Mouse (Mus musculus) kidney, embryonic 16.5 days (tissue): ENCODE data around the gene Rexo1. TPM values are rescaled to one million over a fixed set of nuclear protein-coding genes. Genes with fewer than 3 reads are reported as not detected.
A peak's percentile ranks its signal among the peaks of the same experiment; 100 is the strongest.

Source experiments
- ATAC-seq: fragments of 200-750 bp; cut with Nextera tagmentation; 2 replicates; pipeline ENCODE4 v1.8.0; 2017; ENCODE audit warnings: moderate TSS enrichment; ENCODE audit not compliant: low FRiP score, low TSS enrichment
- H3K27ac ChIP-seq: fragments of 300-500 bp; sonication (generic); 2 replicates; pipeline ENCODE4 v1.5.1; 2014; ENCODE audit warnings: low read length
- H3K27me3 ChIP-seq: fragments of 300-500 bp; sonication (generic); 2 replicates; pipeline ENCODE4 v1.6.1; 2014; ENCODE audit warnings: low read length, control low read depth, mixed read lengths; ENCODE audit not compliant: insufficient read depth
- H3K36me3 ChIP-seq: fragments of 300-500 bp; sonication (generic); 2 replicates; pipeline ENCODE4 v1.6.1; 2014; ENCODE audit warnings: low read length, control low read depth, mixed read lengths; ENCODE audit not compliant: insufficient read depth
- H3K4me1 ChIP-seq: fragments of 300-500 bp; sonication (generic); 2 replicates; pipeline ENCODE4 v1.6.1; 2014; ENCODE audit warnings: low read length, control low read depth, mixed read lengths; ENCODE audit not compliant: insufficient read depth
- H3K4me2 ChIP-seq: fragments of 300-500 bp; sonication (generic); replicated peaks from 2 replicates; pipeline ENCODE4 v1.6.1; 2014; ENCODE audit warnings: low read depth, low read length
- H3K4me3 ChIP-seq: fragments of 300-500 bp; sonication (generic); 2 replicates; pipeline ENCODE4 v1.5.1; 2014; ENCODE audit warnings: mild to moderate bottlenecking, low read length
- H3K9ac ChIP-seq: fragments of 300-500 bp; sonication (generic); replicated peaks from 2 replicates; pipeline ENCODE4 v1.6.1; 2014; ENCODE audit warnings: low read length
- H3K9me3 ChIP-seq: fragments of 300-500 bp; sonication (generic); 2 replicates; pipeline ENCODE4 v1.6.1; 2016; ENCODE audit warnings: low read length, control low read depth
- WGBS: fragments of 180-500 bp; shearing (Covaris S2); extraction: QIAGEN DNeasy Blood & Tissue Kit; methylation state at CpG from one replicate; pipeline ENCODE4 v1.1.7; 2014; 5-methylcytosine and 5-hydroxymethylcytosine counted together
- polyA plus RNA-seq: library from polyadenylated mRNA; unstranded; fragments of >200 nt; fragmentation: Nextera tagmentation; extraction: Ambion mirVana; gene quantifications from 2 replicates; pipeline ENCODE4 v1.2.1, GENCODE M21; 2015

Gene Rexo1
- polyA plus RNA-seq, 1 experiment from 2014 or later = 27.2 TPM

GRCm38 (mm10) chr10:80585581-80585980, 24.2 kb upstream of the Rexo1 start:
- Histone ChIP-seq H3K36me3 (peaks cover 18% of the 10 kb centered on the region), H3K27ac (no peak overlapping the region), H3K4me1 (peaks cover 35% of the 10 kb centered on the region), H3K27me3 (no peaks in the 10 kb centered on the region), H3K9me3 (no peaks in the 10 kb centered on the region), H3K4me3 (peak overlapping the region; percentile 25; the same call in 1 of the 2 replicates), H3K9ac (no peak overlapping the region), H3K4me2 (peak overlapping the region; percentile 35; the same call in 1 of the 2 replicates)
- ATAC-seq = no peak
- 94% methylated on average over 8 of the region's 8 CpGs for WGBS

GRCm38 (mm10) chr10:80584642-80585552, 23.5 kb upstream of the Rexo1 start:
- Histone ChIP-seq H3K4me2 (peak overlapping the region; percentile 35; the same call in 1 of the 2 replicates), H3K9ac (peak overlapping the region; percentile 14; the same call in 1 of the 2 replicates), H3K27ac (no peak overlapping the region), H3K4me1 (peaks cover 35% of the 10 kb centered on the region), H3K9me3 (no peaks in the 10 kb centered on the region), H3K36me3 (peaks cover 18% of the 10 kb centered on the region), H3K27me3 (no peaks in the 10 kb centered on the region), H3K4me3 (no peak overlapping the region)
- peak; percentile 18; the same call in 1 of the 2 replicates for ATAC-seq
- 77% methylated on average over 12 of the region's 12 CpGs for WGBS

GRCm38 (mm10) chr10:80584045-80584488, 22.7 kb upstream of the Rexo1 start:
- Histone ChIP-seq H3K36me3 (peaks cover 18% of the 10 kb centered on the region), H3K4me3 (no peak overlapping the region), H3K9me3 (no peaks in the 10 kb centered on the region), H3K4me1 (peaks cover 35% of the 10 kb centered on the region), H3K27ac (no peak overlapping the region), H3K4me2 (no peak overlapping the region), H3K9ac (no peak overlapping the region), H3K27me3 (no peaks in the 10 kb centered on the region)
- 61% methylated on average over 12 of the region's 12 CpGs for WGBS
- peak; percentile 12 for ATAC-seq

- no peak overlapping the region for H3K4me3 ChIP-seq
- H3K4me2 ChIP-seq = no peak overlapping the region
- peaks cover 35% of the 10 kb centered on the region for H3K4me1 ChIP-seq
- H3K9ac ChIP-seq = no peak overlapping the region
- H3K36me3 ChIP-seq = peaks cover 18% of the 10 kb centered on the region
- 82% methylated on average over 5 of the region's 5 CpGs for WGBS
- no peak for ATAC-seq
- H3K9me3 ChIP-seq = no peaks in the 10 kb centered on the region
- H3K27me3 ChIP-seq = no peaks in the 10 kb centered on the region
- H3K27ac ChIP-seq = no peak overlapping the region
Observed at GRCm38 (mm10) chr10:80583047-80583446, 21.7 kb upstream of the Rexo1 start.

GRCm38 (mm10) chr10:80578911-80579310, 17.6 kb upstream of the Rexo1 start:
- ATAC-seq = peak; percentile 10; the same call in 1 of the 2 replicates
- Histone ChIP-seq H3K4me1 (peaks cover 40% of the 10 kb centered on the region), H3K4me2 (peak overlapping the region; percentile 97), H3K4me3 (peak overlapping the region; percentile 82), H3K9me3 (no peaks in the 10 kb centered on the region), H3K9ac (peak overlapping the region; percentile 87), H3K27ac (peak overlapping the region; percentile 97), H3K36me3 (peaks cover 7% of the 10 kb centered on the region), H3K27me3 (no peaks in the 10 kb centered on the region)
- 5% methylated on average over 8 of the region's 8 CpGs for WGBS

- Histone ChIP-seq H3K27ac (peak overlapping the region; percentile 97), H3K9ac (peak overlapping the region; percentile 87), H3K36me3 (peaks cover under 1% of the 10 kb centered on the region; the same call in 1 of the 2 replicates), H3K27me3 (no peaks in the 10 kb centered on the region), H3K9me3 (no peaks in the 10 kb centered on the region), H3K4me3 (peak overlapping the region; percentile 82), H3K4me2 (peak overlapping the region; percentile 97), H3K4me1 (peaks cover 43% of the 10 kb centered on the region)
- 0% methylated on average over 29 of the region's 29 CpGs for WGBS
- peak; percentile 40 for ATAC-seq
Observed at GRCm38 (mm10) chr10:80578131-80578750, 16.9 kb upstream of the Rexo1 start.

GRCm38 (mm10) chr10:80577195-80578130, 16.1 kb upstream of the Rexo1 start, which contains the start of gene Klf16:
Gene Klf16 (minus strand): TSS chr10:80577321.
- Histone ChIP-seq H3K27me3 (no peaks in the 10 kb centered on the region), H3K4me2 (peak within 1 kb of the TSS; percentile 97), H3K9me3 (no peaks in the 10 kb centered on the region), H3K36me3 (no peaks in the 10 kb centered on the region), H3K9ac (peak within 1 kb of the TSS; percentile 87), H3K4me1 (peaks cover 43% of the 10 kb centered on the region), H3K27ac (peak within 1 kb of the TSS; percentile 97), H3K4me3 (peak within 1 kb of the TSS; percentile 82)
- ATAC-seq = peak; percentile 77
- WGBS = under 1% methylated on average over 57 of the region's 97 CpGs

GRCm38 (mm10) chr10:80576351-80577194, 15.2 kb upstream of the Rexo1 start:
- Histone ChIP-seq H3K27me3 (no peaks in the 10 kb centered on the region), H3K9ac (peak overlapping the region; percentile 87), H3K9me3 (no peaks in the 10 kb centered on the region), H3K36me3 (no peaks in the 10 kb centered on the region), H3K4me2 (peak overlapping the region; percentile 97), H3K4me1 (peaks cover 47% of the 10 kb centered on the region), H3K4me3 (peak overlapping the region; percentile 82), H3K27ac (peak overlapping the region; percentile 97)
- no peak for ATAC-seq
- WGBS = under 1% methylated on average over 84 of the region's 96 CpGs
